Mouse (Mus musculus) thymus, adult 2 months (tissue): ENCODE measurements around the gene Ehd4.

ENCODE experiments used
- CTCF ChIP-seq: fragments of 200-500 bp; IDR thresholded peaks from 2 replicates; pipeline ENCODE4 v1.5.1; 2012; ENCODE audit warnings: mild to moderate bottlenecking, control low read depth, low read length, moderate library complexity, borderline replicate concordance; ENCODE audit not compliant: control insufficient read depth, poor library complexity, insufficient read depth; ENCODE audit errors: extremely low read depth
- POLR2A ChIP-seq: fragments of 200-500 bp; IDR thresholded peaks from 2 replicates; pipeline ENCODE4 v1.6.1; 2012; ENCODE audit warnings: mild to moderate bottlenecking, low read length, control low read depth, moderate library complexity; ENCODE audit not compliant: control insufficient read depth, poor library complexity, insufficient read depth; ENCODE audit errors: extremely low read depth

GRCm38 (mm10) chr2:120124946-120125345, 29.5 kb downstream of the Ehd4 start:
- TF ChIP-seq POLR2A (no peak), CTCF (no peak)
